Mouse (Mus musculus) testis, postnatal 10 days (tissue): ENCODE data around the gene Slc22a14.

Experiments used
- DNase-seq: peaks from one replicate; pipeline ENCODE4 v3.0.0; 2021; ENCODE audit warnings: low spot score

Gene Slc22a14

DNA sequence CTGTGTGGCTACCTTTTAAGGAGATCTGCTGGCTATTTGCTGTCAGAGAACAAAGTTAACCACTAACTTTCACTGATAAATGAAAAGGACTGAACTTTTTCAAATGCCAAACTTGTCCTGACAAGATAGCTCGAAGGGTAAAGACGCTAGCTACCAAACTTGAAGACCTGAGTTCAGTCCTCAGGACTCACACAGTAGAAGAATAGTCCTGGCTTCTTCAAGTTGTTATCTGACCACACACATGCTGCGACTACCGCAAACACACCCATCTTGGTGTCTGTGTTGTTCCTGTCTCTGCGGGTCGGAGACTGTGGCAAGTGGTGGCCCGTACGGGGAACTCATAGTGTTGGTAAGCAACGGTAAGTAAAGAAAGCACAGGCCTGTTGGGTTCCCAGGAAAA is 161.7 kb downstream of the Slc22a14 start:
- DNase-seq = no peak

DNA sequence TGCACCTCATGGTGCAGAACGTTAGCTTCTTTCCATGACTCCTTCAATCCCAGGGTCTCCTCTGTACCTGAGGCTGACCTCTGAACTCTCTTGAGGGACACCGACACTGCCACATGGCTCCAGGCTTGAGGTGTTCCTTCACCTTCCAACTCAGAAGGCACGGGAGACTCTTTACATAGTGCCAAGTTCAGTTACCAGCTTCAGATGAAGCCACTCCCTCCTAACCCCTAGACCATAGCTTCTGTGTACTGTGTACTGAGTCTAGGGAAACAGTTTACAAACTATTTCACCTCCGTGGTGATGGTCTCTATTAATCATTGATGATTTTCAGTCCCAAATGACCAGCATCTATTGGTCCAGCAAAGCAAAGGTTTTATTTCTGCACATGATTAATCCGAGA is 163.7 kb downstream of the Slc22a14 start:
- no peak for DNase-seq

DNA sequence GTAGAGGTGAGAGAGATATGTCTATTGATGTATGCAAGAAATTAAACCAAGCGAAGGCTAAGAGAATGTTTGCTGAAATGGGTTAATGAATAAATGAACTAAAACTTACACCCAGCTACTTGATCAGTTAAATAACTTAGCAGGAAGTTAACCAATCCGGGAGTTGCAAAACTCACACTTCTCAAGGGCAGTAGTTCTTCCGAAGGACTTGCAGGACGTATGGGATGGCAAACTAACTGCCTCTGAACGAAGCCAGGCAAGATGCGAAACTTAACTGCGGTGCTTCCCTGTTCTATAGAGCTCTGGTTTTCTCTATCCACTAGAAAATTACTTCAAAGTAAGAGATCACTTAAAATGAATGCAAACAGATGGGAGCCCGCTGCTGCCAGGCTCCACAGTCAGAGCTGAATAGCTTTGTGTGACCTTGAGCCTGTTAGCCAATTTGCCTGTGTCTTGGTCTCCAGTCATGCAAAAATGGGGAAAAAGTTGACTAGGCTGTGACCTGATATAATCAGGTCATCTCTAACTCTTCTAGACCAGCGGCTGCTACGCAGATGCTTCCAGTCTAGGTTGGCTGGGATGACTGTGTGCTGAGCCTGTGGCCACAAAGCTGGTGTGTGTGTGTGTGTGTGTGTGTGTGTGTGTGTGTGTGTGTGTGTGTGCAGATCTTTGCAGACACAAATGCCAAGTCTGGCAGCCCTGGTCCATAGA is 166.0 kb downstream of the Slc22a14 start:
- DNase-seq = no peak

DNA sequence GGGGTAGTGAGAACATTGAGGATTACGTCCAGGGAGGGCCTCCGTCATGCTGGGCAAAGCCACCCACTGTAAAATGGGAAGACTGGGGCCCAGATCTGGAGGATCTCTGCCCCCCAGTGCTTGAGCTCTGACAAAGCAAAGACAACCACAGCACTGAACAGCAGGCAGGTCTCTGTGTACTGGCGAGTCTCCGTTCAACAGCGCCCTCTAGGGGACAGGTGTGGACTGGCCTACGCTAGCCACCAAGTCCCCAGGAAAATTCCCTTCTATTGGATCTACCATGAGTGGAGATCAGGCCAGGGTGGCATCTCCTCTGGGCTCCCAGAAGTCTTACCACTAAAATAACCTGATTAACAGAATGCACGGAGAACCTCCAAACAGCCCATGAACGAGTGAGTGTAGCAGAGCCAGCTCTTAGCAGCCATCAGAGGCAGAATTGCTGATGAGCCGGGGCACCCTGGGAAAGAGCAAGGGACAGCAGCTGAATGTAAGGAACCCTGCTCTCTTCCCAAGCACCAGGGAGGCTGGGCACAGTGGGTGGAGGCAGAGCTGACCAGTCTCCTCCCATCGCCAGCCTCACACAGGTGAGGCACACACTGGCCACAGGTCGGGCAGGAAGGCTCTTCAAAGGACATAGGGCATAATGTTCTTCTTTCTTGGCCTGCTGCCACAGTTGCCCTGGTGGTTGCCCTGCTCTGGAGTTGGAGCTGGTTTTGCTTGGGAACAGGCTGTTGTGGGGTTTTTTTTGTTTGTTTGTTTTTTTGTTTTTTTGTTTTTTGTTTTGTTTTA is 173.0 kb downstream of the Slc22a14 start:
- peak; percentile 53 for DNase-seq

DNA sequence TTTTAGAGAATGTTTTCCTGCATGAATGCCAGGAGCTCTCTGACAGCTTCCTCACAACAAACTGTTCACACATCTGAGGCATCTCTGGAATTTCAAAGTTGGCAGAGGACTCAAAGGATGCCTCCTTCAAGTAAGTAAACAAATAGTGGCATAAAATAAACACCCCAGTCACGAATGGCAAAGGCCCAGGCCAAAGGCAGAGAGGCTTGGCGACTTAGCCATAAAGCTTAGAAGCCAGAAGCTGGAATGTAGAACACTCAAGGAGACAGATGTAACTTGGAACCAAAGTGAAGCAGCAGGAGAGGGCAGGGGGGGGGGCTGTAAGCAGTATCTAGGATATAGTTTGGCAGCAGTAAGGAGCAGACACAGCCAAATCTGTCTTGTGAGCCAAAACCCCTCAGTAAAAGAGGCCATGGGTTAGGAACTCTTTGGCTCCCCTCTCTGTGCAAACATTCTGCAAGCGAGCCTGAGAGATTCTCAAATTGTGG is 184.1 kb downstream of the Slc22a14 start:
- DNase-seq = no peak

DNA sequence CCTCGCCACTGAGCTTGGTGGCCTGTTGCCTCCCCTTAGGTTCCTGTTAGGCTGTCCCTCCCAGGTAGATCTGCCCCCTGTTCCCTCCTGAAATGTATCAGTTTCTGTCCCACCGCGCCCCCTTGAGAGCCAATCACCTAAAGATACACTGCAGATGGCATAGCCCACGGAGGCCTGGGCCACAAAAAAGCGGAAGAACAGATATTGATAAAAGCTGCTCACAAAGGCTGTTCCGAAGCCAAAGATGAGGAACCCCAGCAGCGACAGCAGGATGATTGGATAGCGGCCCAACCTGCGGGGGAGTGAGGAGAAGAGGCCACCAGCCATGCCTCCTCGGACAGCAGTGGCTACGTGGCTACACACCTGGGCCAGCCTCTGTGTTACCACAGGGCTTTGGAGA is 186.1 kb downstream of the Slc22a14 start:
- DNase-seq = no peak

DNA sequence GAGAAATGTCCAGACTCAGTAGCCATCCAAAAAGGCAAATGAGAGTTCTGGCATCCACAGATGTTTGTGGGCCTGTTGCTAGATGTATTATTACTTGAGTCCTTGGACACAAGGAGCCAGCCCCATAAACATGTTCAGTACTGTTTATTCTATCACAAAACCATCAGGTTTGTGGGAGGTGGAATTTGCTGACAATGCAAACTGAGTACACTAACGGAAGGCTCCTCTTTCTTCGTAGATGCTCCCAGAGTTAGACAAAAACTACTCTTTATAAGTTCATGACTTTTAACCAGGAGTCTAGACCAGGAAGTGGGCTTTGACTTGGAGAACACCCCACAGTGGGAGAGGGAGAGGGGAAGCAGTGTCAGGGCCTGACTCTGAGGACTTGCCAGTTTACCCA is 197.7 kb downstream of the Slc22a14 start:
- no peak for DNase-seq

DNA sequence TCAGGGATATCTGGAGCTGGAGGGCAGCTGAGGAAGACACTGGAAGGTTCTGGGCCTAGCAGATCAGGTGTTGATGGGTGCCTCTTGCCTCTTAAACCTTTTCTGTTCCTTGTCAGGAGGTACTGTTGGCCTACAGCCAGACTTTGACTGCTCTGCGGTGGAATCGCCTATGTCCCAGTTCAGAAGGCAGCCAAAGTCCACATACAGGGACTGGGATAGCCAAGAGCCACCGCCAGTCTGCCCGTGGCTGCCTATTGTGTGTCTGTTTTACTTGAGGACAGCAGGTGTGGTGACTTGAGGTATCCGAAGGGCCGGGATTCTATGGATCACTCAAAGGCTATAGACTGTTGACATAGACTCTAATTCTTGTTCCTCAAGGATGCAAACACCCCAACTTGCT is 199.8 kb downstream of the Slc22a14 start:
- DNase-seq = no peak

DNA sequence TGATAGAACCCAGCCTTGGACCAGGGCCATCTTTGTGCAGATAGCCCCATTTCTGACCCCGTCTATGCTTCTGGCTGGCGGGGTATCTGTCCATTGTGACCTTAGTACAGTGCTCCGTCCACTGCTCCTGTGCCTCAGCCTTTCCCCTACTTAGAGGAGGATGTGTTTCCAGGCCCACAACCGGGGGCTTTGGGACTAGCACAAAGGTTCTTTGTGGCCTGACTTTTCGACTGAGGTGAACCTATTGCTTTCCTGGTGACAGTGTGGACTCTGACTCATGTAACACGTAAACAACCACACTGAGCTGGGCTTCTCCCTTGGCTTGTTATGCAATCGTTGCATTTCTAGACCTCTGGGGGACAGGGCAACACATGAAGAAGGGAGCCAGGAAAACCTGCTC is 200.6 kb downstream of the Slc22a14 start:
- DNase-seq = no peak

DNA sequence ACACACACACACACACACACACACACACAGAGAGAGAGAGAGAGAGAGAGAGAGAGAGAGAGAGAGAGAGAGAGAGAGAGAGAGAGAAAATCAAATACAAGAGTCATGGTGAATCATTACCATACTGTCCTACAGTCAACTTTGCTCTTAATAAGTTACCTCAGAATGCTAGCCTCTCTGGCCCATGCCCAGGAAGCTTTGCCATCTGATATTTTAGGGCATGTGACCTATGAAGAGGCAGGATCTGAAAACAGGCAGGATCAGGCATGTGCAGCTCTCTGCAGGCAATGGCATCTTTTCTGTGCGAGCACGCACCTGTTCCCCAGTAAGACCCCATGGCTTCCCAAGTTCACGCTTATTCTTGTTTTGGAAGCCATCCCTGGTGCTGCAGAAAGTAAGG is 204.7 kb downstream of the Slc22a14 start:
- DNase-seq = no peak

DNA sequence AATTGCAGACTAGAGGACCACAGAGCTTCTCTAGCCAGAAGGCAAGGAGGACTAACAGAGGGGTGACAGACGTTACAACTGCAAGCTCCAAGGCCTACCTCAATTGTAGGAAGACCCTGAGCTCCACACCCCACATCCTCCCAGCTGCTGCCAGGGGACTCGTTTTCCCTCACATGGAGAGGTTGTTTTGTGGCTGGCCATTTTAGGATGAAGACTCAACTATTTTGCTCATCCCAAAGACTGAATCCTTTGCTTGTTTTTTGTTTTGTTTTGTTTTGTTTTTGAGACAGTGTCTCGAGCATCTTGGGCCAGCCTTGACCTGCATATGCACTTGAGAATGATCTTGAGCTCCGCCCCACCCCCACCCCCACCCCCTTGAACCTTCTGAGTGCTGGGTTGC is 206.5 kb downstream of the Slc22a14 start, which contains the start of gene Gm47289:
Gm47289 (plus strand) TSS at position 301 of the 400 bp plus-strand sequence.
- no peak for DNase-seq

DNA sequence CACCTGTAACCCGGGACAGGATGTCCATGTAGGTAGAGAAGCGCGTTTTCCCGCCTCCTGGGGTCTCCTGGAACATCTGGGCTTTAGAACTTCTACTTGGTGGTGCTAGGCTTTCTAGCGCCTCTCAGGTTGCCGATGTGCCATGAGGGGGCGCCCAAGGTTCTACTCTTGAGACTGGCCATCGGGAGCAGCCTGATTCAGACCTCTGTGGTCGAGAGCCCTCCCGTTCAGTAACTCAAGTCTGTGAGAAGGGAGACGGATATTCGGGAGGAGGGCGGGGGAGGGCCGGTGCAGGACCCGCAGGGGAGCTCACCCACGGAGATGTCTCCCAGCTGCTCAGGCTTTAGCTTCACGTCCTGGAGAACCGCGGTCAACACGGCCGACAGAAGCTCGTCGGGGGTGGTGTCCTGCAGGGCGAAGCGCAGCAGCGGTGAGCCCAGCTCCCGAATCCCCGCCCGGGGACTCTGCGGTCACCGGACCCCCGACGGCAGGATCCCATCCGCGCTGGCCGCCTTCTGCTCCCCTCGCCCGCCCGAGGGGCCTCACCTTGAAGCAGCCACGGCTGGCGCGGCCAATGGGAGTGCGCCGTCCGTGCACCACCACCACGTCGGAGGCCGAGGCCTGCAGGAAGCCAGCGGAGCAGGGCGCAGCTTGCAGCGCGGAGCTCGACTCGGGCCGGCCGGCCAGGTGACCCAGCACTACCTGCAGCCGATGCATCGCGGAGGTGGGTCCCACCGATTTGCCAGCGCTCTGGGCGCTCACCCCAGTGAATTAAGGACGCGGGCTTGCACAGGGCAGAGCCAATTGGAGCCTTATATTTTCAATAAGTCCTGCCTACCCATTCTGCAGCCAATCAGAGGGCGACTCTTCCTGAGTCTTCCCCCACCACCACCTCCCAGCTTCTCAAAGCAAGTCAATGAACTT is 208.8 kb downstream of the Slc22a14 start, which contains the start of gene Acaa1b:
Acaa1b (minus strand) TSS at position 816 of the 924 bp plus-strand sequence.
- DNase-seq = peak; percentile 93

DNA sequence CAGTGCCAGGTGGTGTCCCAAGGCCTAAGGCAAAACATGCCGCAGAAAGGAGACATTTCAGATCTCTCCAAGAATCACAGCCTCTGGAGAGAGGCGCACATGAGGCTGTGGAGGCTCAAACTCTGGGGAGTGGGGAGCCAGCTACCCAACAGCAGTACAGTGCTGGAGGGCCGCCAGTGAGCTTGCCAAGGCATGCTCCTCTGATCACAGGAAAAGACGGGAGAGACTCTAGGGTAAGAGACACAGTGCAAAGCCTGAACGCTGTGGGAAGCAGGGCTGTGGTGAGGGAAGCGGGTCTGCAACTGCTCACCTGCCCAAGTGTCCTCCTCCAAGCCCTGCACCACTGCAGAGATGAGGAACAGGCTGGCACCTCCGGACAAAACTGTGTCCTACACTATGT is 209.5 kb downstream of the Slc22a14 start:
- no peak for DNase-seq

DNA sequence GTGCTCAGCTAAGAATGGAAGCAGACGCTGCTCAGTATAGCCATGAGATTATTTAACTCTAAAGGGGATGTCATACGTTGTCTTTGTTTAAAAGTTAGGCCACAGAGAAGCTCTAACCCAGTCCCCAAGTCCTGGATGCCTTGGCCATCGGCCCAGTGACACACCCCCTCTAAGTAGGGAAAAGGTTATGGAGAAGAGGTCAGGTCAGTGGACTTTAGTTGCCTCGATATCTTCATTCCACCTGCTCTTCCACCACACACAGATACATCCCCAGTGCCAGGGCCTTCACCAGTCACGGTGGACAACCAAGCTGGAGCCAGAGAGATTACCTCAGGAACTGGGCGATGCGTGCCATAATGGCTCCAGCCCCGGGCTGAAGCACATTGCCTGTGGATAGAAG is 209.9 kb downstream of the Slc22a14 start:
- no peak for DNase-seq

DNA sequence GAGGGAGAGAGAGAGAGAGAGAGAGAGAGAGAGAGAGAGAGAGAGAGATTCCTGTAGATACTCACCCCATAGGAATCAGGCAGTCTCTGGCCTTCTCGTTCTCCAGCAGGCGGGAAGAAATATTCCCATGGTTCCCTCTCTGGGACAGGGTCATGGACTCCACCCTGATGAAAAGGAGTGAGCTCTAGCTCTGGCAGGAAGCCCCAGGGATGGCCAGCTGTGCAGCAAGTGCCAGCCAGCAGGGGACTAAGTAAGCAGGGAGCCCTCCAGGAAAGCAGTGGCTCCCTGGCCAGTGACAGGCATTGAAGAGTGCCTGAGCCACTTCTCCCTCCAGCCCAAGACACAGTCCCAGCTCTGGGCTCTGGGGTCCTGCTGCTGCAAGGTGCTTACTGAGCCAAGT is 213.6 kb downstream of the Slc22a14 start:
- no peak for DNase-seq

DNA sequence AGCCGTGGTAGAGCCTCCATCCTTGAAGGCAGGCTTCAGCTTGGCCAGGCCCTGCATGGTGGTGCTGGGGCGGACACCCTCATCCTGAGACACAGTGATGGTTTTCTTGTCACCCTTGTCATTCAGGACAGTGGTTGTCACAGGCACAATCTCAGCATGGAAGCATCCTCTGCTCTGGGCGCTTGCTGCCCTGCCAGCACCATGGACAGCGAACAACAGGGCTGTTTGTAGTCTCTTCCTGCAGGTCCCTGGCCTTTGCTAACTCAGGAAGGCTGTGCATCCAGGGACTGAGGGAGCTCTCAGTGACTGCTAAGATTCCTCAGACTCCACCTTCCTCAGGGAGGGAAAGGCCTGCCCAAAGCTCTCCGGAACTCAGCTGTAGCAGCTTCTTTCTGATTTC is 215.8 kb downstream of the Slc22a14 start:
- DNase-seq = peak; percentile 83

DNA sequence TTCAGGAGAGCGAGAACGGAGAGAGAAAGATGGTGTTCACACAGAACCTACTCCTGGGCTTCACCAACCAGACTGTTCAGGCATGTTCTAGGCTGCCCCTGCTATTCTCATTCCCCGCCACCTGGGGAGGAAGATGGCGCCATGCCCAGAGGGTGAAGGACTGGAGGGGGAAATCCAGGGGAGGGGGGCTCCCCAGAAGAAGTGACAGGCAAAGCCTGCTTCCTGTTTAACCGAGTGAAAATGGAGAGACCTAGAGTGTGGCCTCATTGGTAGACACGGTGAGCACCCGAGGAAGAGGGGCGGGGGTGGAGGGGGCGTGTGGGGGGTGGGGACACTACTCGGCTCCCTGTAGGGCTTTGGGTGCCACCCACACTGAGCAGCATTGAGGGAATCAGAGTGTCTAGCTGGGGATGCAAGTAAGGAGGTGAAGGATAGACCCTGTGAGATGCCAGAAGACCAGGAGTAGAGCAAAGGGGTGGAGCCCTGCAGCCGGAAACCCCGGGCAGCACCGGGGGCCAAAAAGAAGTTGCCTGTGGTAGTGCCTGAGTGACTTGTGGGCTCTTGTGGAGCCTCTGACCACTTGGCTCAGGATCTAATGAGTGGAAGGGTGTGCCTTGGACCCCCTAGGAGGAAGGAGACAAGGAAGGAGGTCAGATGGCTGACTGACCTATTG is 219.1 kb downstream of the Slc22a14 start:
- no peak for DNase-seq

DNA sequence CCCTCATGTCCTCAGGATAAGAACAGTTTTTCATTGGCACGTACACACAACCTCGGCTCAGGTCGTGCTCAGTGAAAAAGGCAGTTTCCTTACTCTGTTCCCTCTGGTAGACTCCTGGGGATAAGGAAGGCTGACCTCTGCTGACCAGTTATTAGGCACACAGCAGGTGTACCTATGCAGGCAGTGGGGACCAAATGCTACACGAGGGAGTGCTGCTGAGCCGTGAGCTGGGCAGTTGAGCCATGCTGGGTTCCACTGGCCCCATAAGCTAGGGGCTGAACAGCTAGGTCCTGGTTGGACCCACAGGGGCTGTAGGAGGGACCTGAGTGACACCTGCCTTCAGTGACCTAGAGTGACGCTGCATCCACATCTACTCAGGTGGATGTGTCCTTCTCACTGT is 219.7 kb downstream of the Slc22a14 start:
- no peak for DNase-seq

DNA sequence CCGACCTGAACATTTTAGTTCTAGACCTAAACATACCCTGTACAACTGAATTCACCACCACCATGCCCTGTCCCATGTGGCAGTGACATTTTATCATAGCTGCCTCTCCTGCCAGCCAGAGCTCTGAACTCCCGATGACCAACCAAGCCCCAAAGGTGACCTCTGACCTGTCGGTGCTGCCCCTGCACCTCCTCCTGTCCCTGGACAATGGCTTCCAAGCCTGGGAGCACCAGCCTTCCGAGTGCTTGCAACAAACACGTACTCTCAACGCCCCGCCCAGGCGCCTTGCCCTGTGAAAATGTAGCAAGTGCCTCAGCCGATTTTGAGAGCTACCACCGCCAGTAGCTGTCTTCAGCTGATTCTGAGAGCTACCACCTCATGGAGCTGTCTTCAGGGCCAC is 220.2 kb downstream of the Slc22a14 start:
- DNase-seq = no peak

DNA sequence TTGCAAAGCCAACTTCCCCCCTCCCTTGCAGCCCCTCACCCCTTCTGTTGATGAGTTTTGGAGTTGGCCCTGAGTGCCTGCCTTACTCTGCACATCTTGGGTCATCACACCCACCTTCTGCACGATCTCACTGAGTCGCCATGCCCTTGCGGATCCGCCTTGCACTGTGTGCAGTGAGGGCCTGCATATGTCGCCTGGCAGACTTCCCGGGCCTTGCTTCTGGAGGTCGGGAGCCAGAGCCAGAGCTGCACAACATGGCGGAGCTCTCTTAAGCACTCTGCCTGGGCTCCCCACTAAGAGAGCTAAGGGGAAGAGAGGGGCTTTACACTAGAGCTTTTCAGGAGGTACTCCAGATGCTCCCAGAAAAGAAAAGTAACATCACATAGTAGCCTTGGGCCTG is 220.7 kb downstream of the Slc22a14 start:
- no peak for DNase-seq

DNA sequence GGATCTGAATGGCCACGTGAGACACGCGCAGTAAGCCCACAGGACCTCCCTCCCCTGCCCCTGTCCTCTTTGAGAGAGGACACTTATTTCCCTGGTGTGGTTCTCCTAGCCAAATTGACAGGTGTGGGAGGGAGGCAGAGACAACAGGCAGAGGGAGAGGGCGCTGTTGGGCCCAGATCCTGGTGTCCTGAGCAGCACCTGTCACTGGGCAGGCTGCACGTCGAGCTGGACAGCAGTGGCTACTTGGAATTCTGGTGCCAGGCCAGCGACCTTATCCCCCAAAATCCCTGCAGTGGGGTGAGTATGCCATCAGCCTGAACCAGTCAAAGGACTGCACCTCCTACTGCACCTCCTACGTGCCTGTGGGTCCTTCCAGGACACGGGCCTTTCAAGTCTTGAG is 222.0 kb downstream of the Slc22a14 start:
- no peak for DNase-seq

DNA sequence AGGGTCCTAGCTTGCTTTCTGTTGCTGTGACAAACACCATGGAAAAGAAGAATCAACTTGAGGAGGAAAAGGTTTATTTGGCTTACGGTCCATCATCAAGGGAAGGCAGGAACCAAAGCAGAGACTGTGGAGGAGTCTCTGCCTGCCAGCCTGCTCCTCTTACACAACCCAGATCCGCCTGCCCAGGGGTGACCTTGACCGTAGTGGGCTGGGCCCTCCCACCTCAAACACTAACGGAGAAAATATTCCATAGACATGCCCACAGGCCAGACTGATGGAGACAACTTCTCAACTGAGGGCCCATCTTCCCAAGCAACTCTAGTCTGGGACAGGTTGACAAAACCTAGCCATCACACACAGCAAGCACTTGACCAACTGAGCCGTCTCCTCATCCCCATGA is 223.3 kb downstream of the Slc22a14 start:
- DNase-seq = no peak
